Mouse (Mus musculus) B cell, adult 2 months (primary cell): Measurements from ENCODE around the gene Abtb2.
A peak's percentile ranks its signal among the peaks of the same experiment; 100 is the strongest.

Experiments
- DNase-seq, 2 experiments: peaks; one replicate each; pipeline ENCODE4 v3.0.0; 2022

Abtb2 gene

DNA sequence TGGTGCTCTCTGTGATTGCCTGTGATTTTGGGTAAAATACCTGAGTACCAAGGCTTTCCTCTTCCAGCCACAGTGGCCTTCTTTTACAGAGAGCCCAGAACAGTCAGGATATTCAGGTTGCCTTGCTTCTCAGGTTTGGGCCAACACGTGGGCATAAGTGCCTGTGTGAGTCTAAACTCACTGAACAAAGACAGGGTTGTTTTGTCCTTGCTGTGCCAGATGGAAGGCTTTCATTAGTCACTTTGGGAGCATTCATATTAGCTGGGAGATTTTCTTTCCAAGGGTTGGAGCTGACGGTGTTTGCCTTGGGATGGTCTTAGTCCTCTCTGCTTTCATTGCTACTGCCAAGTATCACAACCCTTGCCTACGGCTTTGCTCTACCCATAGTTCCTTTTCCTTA, 20.3 kb downstream of the Abtb2 start:
- DNase-seq, result no peak

GRCm38 (mm10) chr2:103588776-103589175, 22.7 kb downstream of the Abtb2 start:
- no peak for DNase-seq

GRCm38 (mm10) chr2:103589400-103589799, 23.3 kb downstream of the Abtb2 start:
- DNase-seq, result no peak

- DNase-seq, result no peak
Observed at GRCm38 (mm10) chr2:103590645-103591044, 24.5 kb downstream of the Abtb2 start.

- no peak for DNase-seq
Observed at GRCm38 (mm10) chr2:103591742-103592590, 25.9 kb downstream of the Abtb2 start.

DNA sequence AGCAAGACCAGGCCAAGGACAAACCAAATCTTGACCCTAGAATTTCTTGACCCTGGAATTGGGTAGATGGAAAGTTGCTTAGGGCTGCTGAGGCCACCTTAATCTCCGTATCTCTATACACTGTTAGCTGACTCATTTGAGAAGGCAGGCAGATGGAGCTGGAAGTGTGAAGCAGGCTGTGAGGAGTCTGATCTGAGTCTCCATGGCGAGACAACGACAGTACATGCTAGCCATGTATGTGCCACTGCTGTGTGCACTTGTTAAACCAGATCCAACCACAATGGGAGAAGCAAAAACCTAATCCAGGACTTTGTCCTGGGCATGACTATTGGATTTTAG, 26.4 kb downstream of the Abtb2 start:
- no peak for DNase-seq

GRCm38 (mm10) chr2:103594592-103595011, 28.5 kb downstream of the Abtb2 start:
- DNase-seq, result no peak

DNA sequence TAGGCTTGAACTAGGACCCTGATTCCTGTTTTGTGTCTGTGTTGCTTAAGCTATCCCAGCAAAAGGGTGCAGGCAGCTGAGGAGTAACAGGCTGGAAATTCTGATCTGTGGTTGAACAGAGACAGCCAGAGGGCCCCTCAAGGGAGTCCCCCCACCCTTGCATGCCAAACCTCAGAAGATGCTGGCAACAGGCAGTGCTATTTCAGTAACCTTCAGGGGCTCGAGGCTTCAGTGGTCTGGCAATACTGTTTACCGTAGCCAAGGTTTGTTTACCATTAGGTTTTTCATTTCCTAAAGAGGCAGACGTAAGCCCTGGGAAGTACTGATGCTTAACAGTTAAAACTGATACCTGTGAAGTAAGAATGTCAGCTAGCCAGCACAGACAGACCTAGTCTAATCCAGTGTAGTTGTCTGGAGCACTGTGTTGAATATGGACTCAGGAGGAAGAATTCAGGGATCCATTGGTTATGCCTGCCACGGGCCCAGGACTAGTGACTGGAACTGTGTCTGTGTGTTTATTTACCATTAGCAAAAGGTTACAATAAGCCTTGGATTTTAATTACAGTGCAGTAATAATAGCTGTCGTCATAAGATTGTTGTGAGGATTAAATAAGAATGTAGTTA, 29.0 kb downstream of the Abtb2 start:
- DNase-seq, result no peak

GRCm38 (mm10) chr2:103599296-103599695, 33.2 kb downstream of the Abtb2 start:
- DNase-seq, result no peak

- DNase-seq, result no peak
Observed at GRCm38 (mm10) chr2:103600165-103600891, 34.2 kb downstream of the Abtb2 start.

DNA sequence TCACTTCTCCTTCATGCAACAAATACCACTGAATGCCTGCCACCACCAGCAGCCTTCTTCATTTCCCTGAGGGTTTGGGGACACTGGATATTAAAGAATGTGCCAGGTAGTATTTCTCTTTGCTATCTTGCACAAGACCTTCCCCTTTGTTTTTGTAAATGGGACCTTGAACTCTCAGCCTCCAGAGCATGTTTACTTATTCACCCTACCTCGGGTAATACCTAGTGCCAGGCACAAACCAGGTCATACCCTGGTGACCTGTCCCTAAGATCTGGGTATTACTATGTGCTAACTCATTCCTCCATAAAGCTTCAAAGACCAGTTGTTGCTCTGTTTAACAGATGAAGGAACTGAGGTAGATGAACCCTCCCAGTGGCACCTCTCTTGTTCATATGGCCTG, 35.0 kb downstream of the Abtb2 start:
- DNase-seq, result no peak

DNA sequence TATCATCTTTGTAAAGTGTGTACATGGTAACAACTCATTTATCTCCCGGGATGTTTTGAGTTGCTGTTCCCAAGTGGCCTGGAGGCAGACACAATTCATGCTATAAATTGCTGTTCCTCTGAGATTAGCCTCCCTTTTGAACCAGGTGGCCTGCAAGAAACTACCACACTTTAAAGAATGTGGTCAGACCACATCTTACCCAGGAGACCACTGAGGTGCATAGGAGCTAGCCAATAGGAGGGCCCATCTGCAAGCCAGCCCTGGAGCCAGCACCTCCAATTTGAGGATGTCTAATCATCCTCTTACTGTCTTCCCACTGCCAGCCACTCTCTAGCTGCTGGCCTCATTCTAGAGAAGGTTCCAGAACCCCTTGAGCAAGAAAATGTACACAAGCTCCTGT, 35.4 kb downstream of the Abtb2 start:
- no peak for DNase-seq

DNA sequence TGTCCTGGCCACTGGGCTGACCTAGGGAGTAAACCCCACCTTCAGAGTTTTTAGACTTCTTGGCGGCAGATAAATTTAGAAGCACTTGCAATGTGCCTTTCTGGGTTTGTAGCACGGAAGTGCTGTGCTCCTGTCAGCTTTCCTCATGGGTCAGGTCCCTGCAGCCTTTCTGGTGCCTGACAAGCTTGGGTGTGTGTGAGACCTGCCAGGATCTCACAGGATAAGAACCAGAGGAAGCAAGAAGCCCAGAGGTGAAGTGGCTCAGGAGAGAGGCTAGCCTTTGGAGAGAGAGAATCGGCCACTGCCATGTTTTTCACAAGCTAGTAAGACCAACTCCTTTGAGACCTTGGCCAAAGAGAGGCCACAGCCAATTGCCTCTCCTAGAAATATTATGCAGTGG, 37.1 kb downstream of the Abtb2 start:
- DNase-seq, result no peak

GRCm38 (mm10) chr2:103603869-103604268, 37.8 kb downstream of the Abtb2 start:
- no peak for DNase-seq

DNA sequence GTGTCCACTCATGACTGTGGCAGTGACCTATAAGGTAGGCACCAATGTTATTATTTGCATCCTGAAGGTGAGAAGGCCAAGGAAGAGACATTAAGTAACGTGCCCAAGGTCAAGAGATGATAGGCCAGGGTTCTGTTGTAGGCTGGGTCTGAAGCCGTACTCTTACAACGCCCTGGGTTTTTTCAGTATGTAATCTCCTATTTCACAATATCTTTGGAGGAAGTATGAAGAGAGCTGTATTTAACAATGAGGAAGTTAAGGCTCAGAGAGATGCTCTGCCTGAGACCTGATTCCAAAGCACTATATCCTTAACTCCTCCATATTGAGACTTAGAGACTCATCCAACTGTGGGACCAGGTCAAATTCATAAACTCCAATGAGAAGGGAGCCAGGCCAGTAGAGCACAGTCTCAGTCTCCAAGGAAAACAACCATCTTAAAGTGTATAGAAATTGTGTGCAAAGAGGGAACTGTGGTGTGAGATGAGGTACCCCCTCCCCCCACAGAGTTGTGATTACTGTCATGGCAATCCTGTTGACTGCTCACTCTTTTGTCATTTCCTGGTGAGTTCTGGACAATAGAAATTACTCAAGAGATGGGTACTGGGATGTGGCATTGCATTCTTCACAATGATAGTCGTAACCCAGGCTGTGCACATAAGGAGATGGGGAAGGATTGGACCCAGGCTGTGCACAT, 39.8 kb downstream of the Abtb2 start:
- DNase-seq, result peak; percentile 49 to 51

- DNase-seq, result no peak
Observed at GRCm38 (mm10) chr2:103607926-103608325, 41.8 kb downstream of the Abtb2 start.

- DNase-seq, result no peak
Observed at GRCm38 (mm10) chr2:103608947-103609346, 42.8 kb downstream of the Abtb2 start.

DNA sequence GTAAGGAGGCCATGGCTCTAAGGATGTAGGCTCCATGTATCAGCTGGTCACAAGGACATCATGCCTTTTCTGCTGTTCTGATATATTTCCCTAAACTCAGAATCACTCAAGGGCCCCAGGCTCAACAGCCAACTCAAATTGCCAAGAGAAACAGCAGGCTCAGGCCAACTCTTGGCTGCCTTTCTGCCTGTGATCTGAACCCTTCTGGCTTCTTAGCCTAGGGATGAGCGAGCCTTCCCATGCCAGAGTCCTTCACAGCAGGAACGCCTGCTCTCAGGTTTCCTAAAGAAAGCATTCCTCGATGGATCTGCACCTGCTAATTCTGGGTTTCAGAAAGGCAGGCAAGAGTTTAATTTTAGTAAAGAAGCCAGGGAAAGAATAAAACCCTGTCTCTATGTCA, 43.4 kb downstream of the Abtb2 start:
- DNase-seq, result no peak

GRCm38 (mm10) chr2:103610831-103611535, 44.9 kb downstream of the Abtb2 start:
- no peak for DNase-seq

- DNase-seq, result no peak
Observed at GRCm38 (mm10) chr2:103613865-103614264, 47.8 kb downstream of the Abtb2 start.

GRCm38 (mm10) chr2:103615028-103615427, 48.9 kb downstream of the Abtb2 start:
- peak in 1 of 2 experiments; percentile 26 for DNase-seq

GRCm38 (mm10) chr2:103618407-103618806, 52.3 kb downstream of the Abtb2 start:
- DNase-seq, result no peak

- no peak for DNase-seq
Observed at GRCm38 (mm10) chr2:103622950-103623349, 56.8 kb downstream of the Abtb2 start.
